Mouse (Mus musculus) neutrophil, adult 59 days (primary cell): ENCODE data around the gene Zscan21. TPM values are rescaled to one million over a fixed set of nuclear protein-coding genes. Genes with fewer than 3 reads are reported as not detected.

Experiments used
- total RNA-seq, 2 experiments: library from RNA; stranded (reverse); gene quantifications; 1 replicate in 1 of 2; 2 replicates in 1 of 2; pipeline ENCODE4 v1.2.4; 2023

Gene Zscan21
- 1 to 10 TPM; 5.3 to 6.4 TPM for total RNA-seq

GRCm38 (mm10) chr5:138116255-138117198 is at the start of gene Zscan21:
Gene Zscan21 (plus strand): TSS chr5:138116903.

GRCm38 (mm10) chr5:138084996-138085395 is 31.7 kb upstream of the Zscan21 start, which contains the start of gene Zkscan1:
Gene Zkscan1 (plus strand): TSS chr5:138085084.

GRCm38 (mm10) chr5:138155443-138155976 is 38.8 kb downstream of the Zscan21 start, which contains the start of gene Zfp113:
Gene Zfp113 (minus strand): TSS chr5:138155744.

GRCm38 (mm10) chr5:138160842-138161665 is 44.4 kb downstream of the Zscan21 start, which contains the start of gene Cops6:
Gene Cops6 (plus strand): TSS chr5:138161071.

GRCm38 (mm10) chr5:138171695-138172491 is 55.2 kb downstream of the Zscan21 start, which contains the start of the genes Ap4m1 and Mcm7:
Gene Ap4m1 (plus strand): TSS chr5:138172002.
Gene Mcm7 (minus strand): TSS chr5:138172422.

Other genes with a start within 250 kb of the Zscan21 start
- gene Pilrb2, start 245.1 kb upstream of the Zscan21 start, total RNA-seq = 100 to 1,000 TPM; 258 to 269 TPM
- not detected for gene Cyp3a13, start 195.3 kb upstream of the Zscan21 start, total RNA-seq
- not detected for gene Gjc3, start 153.8 kb upstream of the Zscan21 start, total RNA-seq
- gene Azgp1, start 135.4 kb upstream of the Zscan21 start, total RNA-seq = under 1 TPM; 0.64 to 0.91 TPM
- not detected for gene Smok3a, start 95.6 kb upstream of the Zscan21 start, total RNA-seq
- gene Smok3b, start 95.5 kb upstream of the Zscan21 start, total RNA-seq = not detected
- gene Smok3c, start 63.7 kb upstream of the Zscan21 start, total RNA-seq = not detected
- 1 to 10 TPM; 6.8 to 8.4 TPM for gene Zkscan1, start 31.8 kb upstream of the Zscan21 start, total RNA-seq
- gene Zfp113, start 38.8 kb downstream of the Zscan21 start, total RNA-seq = 1 to 10 TPM; 4.4 to 4.8 TPM
- 10 to 100 TPM; 40.2 to 44.5 TPM for gene Cops6, start 44.2 kb downstream of the Zscan21 start, total RNA-seq
- 10 to 100 TPM; 24.8 to 30.5 TPM for gene Ap4m1, start 55.1 kb downstream of the Zscan21 start, total RNA-seq
- 100 to 1,000 TPM; 136 to 138 TPM for gene Mcm7, start 55.5 kb downstream of the Zscan21 start, total RNA-seq
- gene Taf6, start 70.5 kb downstream of the Zscan21 start, total RNA-seq = 10 to 100 TPM; 23.3 to 24.1 TPM
- 10 to 100 TPM in 1 of 2 experiments, 1 to 10 TPM in 1; 9.4 to 14.5 TPM for gene Cnpy4, start 70.6 kb downstream of the Zscan21 start, total RNA-seq
- 1 to 10 TPM; 4.1 to 4.8 TPM for gene Mblac1, start 77.4 kb downstream of the Zscan21 start, total RNA-seq
- gene Nxpe5, start 109.0 kb downstream of the Zscan21 start, total RNA-seq = under 1 TPM; 0.64 to 0.75 TPM
- gene Lamtor4, start 138.6 kb downstream of the Zscan21 start, total RNA-seq = 100 to 1,000 TPM; 171 to 172 TPM
- 100 to 1,000 TPM; 118 to 120 TPM for gene BC037034, start 147.1 kb downstream of the Zscan21 start, total RNA-seq
- not detected for gene Gal3st4, start 155.9 kb downstream of the Zscan21 start, total RNA-seq
- gene Gm43720, start 163.1 kb downstream of the Zscan21 start, total RNA-seq = not detected
- gene Gpc2, start 163.1 kb downstream of the Zscan21 start, total RNA-seq = 1 to 10 TPM; 2.7 to 3.6 TPM
- 1 to 10 TPM; 1.4 to 2.7 TPM for gene Stag3, start 163.3 kb downstream of the Zscan21 start, total RNA-seq
- gene Pvrig, start 225.1 kb downstream of the Zscan21 start, total RNA-seq = 1 to 10 TPM; 1.3 to 1.7 TPM